Mouse (Mus musculus) hindbrain, embryonic 15.5 days (tissue): Measurements from ENCODE around the gene Krt31. TPM values are rescaled to one million over a fixed set of nuclear protein-coding genes. Genes with fewer than 3 reads are reported as not detected.

ENCODE experiments used
- polyA plus RNA-seq: library from polyadenylated mRNA; unstranded; fragments of >200 nt; fragmentation: Nextera tagmentation; extraction: Ambion mirVana; gene quantifications from 2 replicates; pipeline ENCODE4 v1.2.1, GENCODE M21; 2015

Gene Krt31
- polyA plus RNA-seq, 1 experiment from 2014 or later, result not detected

Other genes with a start within 250 kb of the Krt31 start
- gene Gm11554, start 246.1 kb downstream of the Krt31 start, polyA plus RNA-seq, result not detected in 2 replicates
- gene Krtap4-13, start 240.7 kb downstream of the Krt31 start, polyA plus RNA-seq, result not detected in 2 replicates
- gene Gm11564, start 234.9 kb downstream of the Krt31 start, polyA plus RNA-seq, result not detected in 2 replicates
- not detected in 2 replicates for gene 2300003K06Rik, start 212.5 kb downstream of the Krt31 start, polyA plus RNA-seq
- gene Krtap4-16, start 198.9 kb downstream of the Krt31 start, polyA plus RNA-seq, result not detected in 2 replicates
- not detected in 2 replicates for gene Gm11568, start 192.6 kb downstream of the Krt31 start, polyA plus RNA-seq
- gene Gm11559, start 186.1 kb downstream of the Krt31 start, polyA plus RNA-seq, result not detected in 2 replicates
- not detected in 2 replicates for gene Krtap9-1, start 177.2 kb downstream of the Krt31 start, polyA plus RNA-seq
- gene Gm11567, start 171.4 kb downstream of the Krt31 start, polyA plus RNA-seq, result not detected in 2 replicates
- gene Krtap31-1, start 142.6 kb downstream of the Krt31 start, polyA plus RNA-seq, result not detected in 2 replicates
- not detected in 2 replicates for gene Gm11565, start 135.8 kb downstream of the Krt31 start, polyA plus RNA-seq
- gene Krtap31-2, start 114.3 kb downstream of the Krt31 start, polyA plus RNA-seq, result not detected in 2 replicates
- gene Krtap9-5, start 102.1 kb downstream of the Krt31 start, polyA plus RNA-seq, result not detected in 2 replicates
- not detected in 2 replicates for gene Krtap29-1, start 71.5 kb downstream of the Krt31 start, polyA plus RNA-seq
- gene Krtap16-1, start 64.0 kb downstream of the Krt31 start, polyA plus RNA-seq, result 0.10 TPM in 2 replicates
- 1.2 and 1.5 TPM in 2 replicates for gene Krtap17-1, start 56.6 kb downstream of the Krt31 start, polyA plus RNA-seq
- gene Krt33a, start 34.3 kb downstream of the Krt31 start, polyA plus RNA-seq, result not detected in 2 replicates
- 0.13 TPM in 1 of 2 replicates, not detected in the other for gene Krt33b, start 20.7 kb downstream of the Krt31 start, polyA plus RNA-seq
- gene Krt34, start 9.0 kb downstream of the Krt31 start, polyA plus RNA-seq, result not detected in 2 replicates
- gene Krt32, start 37.7 kb upstream of the Krt31 start, polyA plus RNA-seq, result not detected in 2 replicates
- gene Krt35, start 45.7 kb upstream of the Krt31 start, polyA plus RNA-seq, result not detected in 2 replicates
- not detected in 2 replicates for gene Krt36, start 55.1 kb upstream of the Krt31 start, polyA plus RNA-seq
- gene Krt13, start 71.0 kb upstream of the Krt31 start, polyA plus RNA-seq, result 0.09 TPM in 1 of 2 replicates, not detected in the other
- 0.49 and 1.3 TPM in 2 replicates for gene Krt15, start 85.4 kb upstream of the Krt31 start, polyA plus RNA-seq
- 2.0 and 2.4 TPM in 2 replicates for gene Krt19, start 98.1 kb upstream of the Krt31 start, polyA plus RNA-seq
- gene Krt9, start 142.7 kb upstream of the Krt31 start, polyA plus RNA-seq, result not detected in 2 replicates
- 0.24 and 0.40 TPM in 2 replicates for gene Krt14, start 157.0 kb upstream of the Krt31 start, polyA plus RNA-seq
- gene Krt16, start 198.4 kb upstream of the Krt31 start, polyA plus RNA-seq, result not detected in 2 replicates
- gene Krt17, start 210.5 kb upstream of the Krt31 start, polyA plus RNA-seq, result 0.18 and 0.39 TPM in 2 replicates
- not detected in 2 replicates for gene Krt42, start 219.3 kb upstream of the Krt31 start, polyA plus RNA-seq